Mouse (Mus musculus): ENCODE data around the gene Gm17027. TPM values are rescaled to one million over a fixed set of nuclear protein-coding genes. Genes with fewer than 3 reads are reported as not detected.
"Not testable (repeated sequence)": the region's sequence is repeated elsewhere in the genome, so short reads cannot be mapped to it uniquely, and the experiment has no call there.

Gm17027 gene
- not detected in 2 replicates for polyA plus RNA-seq (2016; fragmentation: Nextera tagmentation; extraction: Ambion mirVana)

DNA sequence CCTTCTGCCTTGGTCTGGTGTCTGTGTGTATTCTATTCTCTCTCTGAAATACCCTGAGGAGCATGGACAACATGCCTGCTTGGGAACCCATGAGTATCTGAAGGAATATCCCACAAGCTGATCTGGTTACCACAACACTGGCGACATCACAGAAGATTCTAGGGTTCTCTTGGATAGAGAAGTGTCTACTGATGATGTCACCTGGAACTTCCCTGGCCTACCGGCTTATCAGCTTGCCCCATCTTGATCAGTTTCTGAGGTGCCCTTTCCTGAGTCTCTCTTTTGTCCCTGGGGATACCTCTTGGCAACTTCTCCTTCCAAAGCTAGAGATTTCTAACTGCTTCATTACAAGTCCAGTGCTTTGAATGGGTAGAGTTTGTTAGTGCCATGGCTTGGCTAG is at the start of gene Gm17027:
Gene Gm17027 (minus strand): TSS at position 101 of the 400 bp plus-strand sequence.
- H3K27me3 ChIP-seq (ENCODE audit: insufficient read depth, poor library complexity, severe bottlenecking); H3K27ac ChIP-seq; H3K4me3 ChIP-seq; DNase-seq (ENCODE audit: low spot score); H3K9me3 ChIP-seq; H3K4me1 ChIP-seq (replicated peaks); H3K36me3 ChIP-seq: not testable (repeated sequence)
- 94% methylated on average over 2 of the region's 2 CpGs for WGBS

DNA sequence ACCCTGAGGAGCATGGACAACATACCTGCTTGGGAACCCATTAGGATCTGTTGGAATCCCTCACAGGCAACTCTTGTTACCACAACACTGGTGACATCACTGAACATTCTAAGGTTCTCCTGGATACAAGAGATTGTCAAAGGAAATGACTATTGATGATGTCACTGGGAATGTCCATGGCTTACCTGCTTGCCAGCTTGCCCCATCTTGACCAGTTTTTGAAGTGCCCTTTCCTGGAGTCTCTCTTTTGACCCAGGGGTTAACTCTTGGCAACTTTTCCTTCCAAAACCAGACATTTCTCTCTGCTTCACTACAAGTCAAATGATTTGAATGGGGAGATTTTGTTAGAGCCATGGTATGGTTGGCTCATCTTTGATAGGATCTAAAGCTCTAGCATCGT is 28.3 kb upstream of the Gm17027 start, which contains the start of gene Gm3573:
Gene Gm3573 (minus strand): TSS at position 101 of the 400 bp plus-strand sequence.
- not testable (repeated sequence) for H3K4me3 ChIP-seq; H3K9me3 ChIP-seq; H3K4me1 ChIP-seq (replicated peaks); H3K27ac ChIP-seq; H3K36me3 ChIP-seq; DNase-seq (ENCODE audit: low spot score); H3K27me3 ChIP-seq (ENCODE audit: insufficient read depth, poor library complexity, severe bottlenecking)
- WGBS = no CpG with 5 or more reads among the region's 1 CpGs

DNA sequence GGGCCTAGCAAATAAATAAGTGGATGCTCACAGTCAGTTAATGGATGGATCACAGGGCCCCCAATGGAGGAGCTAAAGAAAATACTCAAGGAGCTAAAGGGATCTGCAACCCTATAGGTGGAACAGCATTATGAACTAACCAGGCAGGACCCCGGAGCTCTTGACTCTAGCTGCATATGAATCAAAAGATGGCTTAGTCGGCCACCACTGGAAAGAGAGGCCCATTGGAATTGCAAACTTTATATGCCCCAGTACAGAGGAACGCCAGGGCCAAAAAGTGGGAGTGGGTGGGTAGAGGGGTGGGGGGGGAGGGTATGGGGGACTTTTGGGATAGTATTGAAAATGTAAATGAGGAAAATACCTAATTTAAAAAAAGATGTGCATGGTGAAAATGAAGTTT is 21.5 kb upstream of the Gm17027 start:
- H3K4me1 ChIP-seq (replicated peaks); H3K27me3 ChIP-seq (ENCODE audit: insufficient read depth, poor library complexity, severe bottlenecking); H3K27ac ChIP-seq; H3K4me3 ChIP-seq; DNase-seq (ENCODE audit: low spot score); H3K9me3 ChIP-seq; H3K36me3 ChIP-seq: not testable (repeated sequence)
- 89% methylated on average over 3 of the region's 3 CpGs for WGBS

DNA sequence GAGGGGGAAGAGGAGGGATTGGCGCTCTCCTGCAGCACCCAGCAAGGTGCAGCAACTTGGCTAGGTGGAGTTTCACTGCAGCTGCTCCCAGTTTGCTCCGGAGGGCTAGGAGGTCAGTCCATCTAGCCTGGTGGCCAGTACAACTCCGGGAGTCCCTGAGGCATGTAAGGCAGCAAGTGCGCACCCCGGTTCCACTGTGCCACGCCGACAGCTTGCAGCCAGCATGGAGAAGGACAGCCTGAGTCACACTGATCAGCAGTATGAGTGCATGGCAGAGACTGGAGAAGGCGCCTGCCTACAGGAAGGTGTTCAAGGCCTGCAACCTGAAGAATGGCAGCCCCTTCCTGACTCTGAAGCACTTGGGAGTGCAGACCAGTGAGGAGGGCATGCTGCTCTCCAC is 27.9 kb downstream of the Gm17027 start:
- H3K4me3 ChIP-seq; H3K27ac ChIP-seq; H3K9me3 ChIP-seq; H3K4me1 ChIP-seq (replicated peaks); H3K36me3 ChIP-seq; DNase-seq (ENCODE audit: low spot score); H3K27me3 ChIP-seq (ENCODE audit: insufficient read depth, poor library complexity, severe bottlenecking): not testable (repeated sequence)
- 75% methylated on average over 7 of the region's 8 CpGs for whole genome bisulfite sequencing

DNA sequence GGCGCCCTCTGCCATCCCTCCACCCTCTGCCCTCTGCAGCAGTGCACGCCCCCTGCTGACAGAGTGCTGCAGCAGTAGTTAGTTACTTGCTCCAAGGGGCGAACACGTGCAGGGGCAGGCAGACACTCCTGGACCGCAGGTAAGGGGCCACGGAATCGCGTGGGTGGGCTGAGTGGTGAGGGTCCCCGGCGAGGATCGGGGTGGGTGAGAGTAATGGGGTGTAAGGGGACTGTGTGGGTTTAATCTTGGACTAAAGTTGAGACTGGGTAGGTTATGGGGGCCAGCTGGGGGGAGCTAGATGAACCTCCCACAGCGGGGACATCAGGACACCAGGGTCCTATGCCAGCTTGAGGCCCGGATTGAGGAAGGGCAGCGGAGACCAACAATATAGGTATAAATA is 28.6 kb downstream of the Gm17027 start:
- WGBS = 49% methylated on average over 12 of the region's 14 CpGs

DNA sequence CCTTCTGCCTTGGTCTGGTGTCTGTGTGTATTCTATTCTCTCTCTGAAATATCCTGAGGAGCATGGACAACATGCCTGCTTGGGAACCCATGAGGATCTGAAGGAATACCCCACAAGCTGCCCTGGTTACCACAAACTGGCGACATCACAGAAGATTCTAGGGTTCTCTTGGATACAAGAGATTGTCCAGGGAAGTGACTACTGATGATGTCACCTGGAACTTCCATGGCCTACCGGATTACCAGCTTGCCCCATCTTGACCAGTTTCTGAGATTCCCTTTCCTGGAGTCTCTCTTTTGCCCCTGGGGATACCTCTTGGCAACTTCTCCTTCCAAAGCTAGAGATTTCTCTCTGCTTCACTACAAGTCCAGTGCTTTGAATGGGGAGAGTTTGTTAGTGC is 45.2 kb downstream of the Gm17027 start, which contains the start of gene Gm7951:
Gene Gm7951 (minus strand): TSS at position 101 of the 400 bp plus-strand sequence.
- WGBS = 69% methylated on average over 1 of the region's 2 CpGs
- H3K27ac ChIP-seq; H3K27me3 ChIP-seq (ENCODE audit: insufficient read depth, poor library complexity, severe bottlenecking); DNase-seq (ENCODE audit: low spot score); H3K4me3 ChIP-seq; H3K36me3 ChIP-seq; H3K4me1 ChIP-seq (replicated peaks); H3K9me3 ChIP-seq: not testable (repeated sequence)

More for the DNA sequence above, 28.6 kb downstream of the Gm17027 start:
- H3K27ac ChIP-seq; DNase-seq (ENCODE audit: low spot score); H3K4me3 ChIP-seq; H3K9me3 ChIP-seq; H3K36me3 ChIP-seq; H3K27me3 ChIP-seq (ENCODE audit: insufficient read depth, poor library complexity, severe bottlenecking); H3K4me1 ChIP-seq (replicated peaks): not testable (repeated sequence)

Other genes starting within 250 kb of the Gm17027 start
- gene 1700049E17Rik1, start 237.7 kb downstream of the Gm17027 start, polyA plus RNA-seq (2016; fragmentation: Nextera tagmentation; extraction: Ambion mirVana) = not detected in 2 replicates
- gene 1700024B05Rik, start 218.6 kb downstream of the Gm17027 start, polyA plus RNA-seq (2016; fragmentation: Nextera tagmentation; extraction: Ambion mirVana) = not detected in 2 replicates
- not detected in 2 replicates for gene Gm6401, start 194.7 kb downstream of the Gm17027 start, polyA plus RNA-seq (2016; fragmentation: Nextera tagmentation; extraction: Ambion mirVana)
- gene Gm3543, start 179.3 kb downstream of the Gm17027 start, polyA plus RNA-seq (2016; fragmentation: Nextera tagmentation; extraction: Ambion mirVana) = not detected in 2 replicates
- gene Gm7951, start 45.3 kb downstream of the Gm17027 start, polyA plus RNA-seq (2016; fragmentation: Nextera tagmentation; extraction: Ambion mirVana) = not detected in 2 replicates
- gene Gm3573, start 28.2 kb upstream of the Gm17027 start, polyA plus RNA-seq (2016; fragmentation: Nextera tagmentation; extraction: Ambion mirVana) = not detected in 2 replicates
- gene Gm17026, start 97.4 kb upstream of the Gm17027 start, polyA plus RNA-seq (2016; fragmentation: Nextera tagmentation; extraction: Ambion mirVana) = not detected in 2 replicates
- gene Gm9611, start 134.7 kb upstream of the Gm17027 start, polyA plus RNA-seq (2016; fragmentation: Nextera tagmentation; extraction: Ambion mirVana) = not detected in 2 replicates
- not detected in 2 replicates for gene Gm7995, start 147.6 kb upstream of the Gm17027 start, polyA plus RNA-seq (2016; fragmentation: Nextera tagmentation; extraction: Ambion mirVana)

Measured in hindbrain, embryonic 10.5 days (tissue).